Mouse (Mus musculus) mouse trophoblast stem cell (cell line): ENCODE data around the gene Cyp2d11.
"Not testable (repeated sequence)": the region's sequence is repeated elsewhere in the genome, so short reads cannot be mapped to it uniquely, and the experiment has no call there.

Experiments
- in situ Hi-C, 2 experiments: fragments of 300-500 bp; cut with MseI, MboI; formaldehyde crosslinking; loops; 2 replicates in 1 of 2; 3 replicates in 1 of 2; pipeline ENCODE4 v1.15.1; 2025

Gene Cyp2d11

GRCm38 (mm10) chr15:82393922-82394321 is at the start of gene Cyp2d11:
Gene Cyp2d11 (minus strand): TSS chr15:82394022.
- in situ Hi-C loops, result not testable (repeated sequence)

GRCm38 (mm10) chr15:82437975-82438617 is 44.3 kb upstream of the Cyp2d11 start:
- in situ Hi-C loops, result no loop called here

GRCm38 (mm10) chr15:82435606-82436005 is 41.8 kb upstream of the Cyp2d11 start:
- in situ Hi-C loops, result no loop called here

- in situ Hi-C loops, result no loop called here
Observed at GRCm38 (mm10) chr15:82435011-82435410, 41.2 kb upstream of the Cyp2d11 start.

GRCm38 (mm10) chr15:82434541-82434940 is 40.7 kb upstream of the Cyp2d11 start:
- in situ Hi-C loops, result no loop called here

DNA sequence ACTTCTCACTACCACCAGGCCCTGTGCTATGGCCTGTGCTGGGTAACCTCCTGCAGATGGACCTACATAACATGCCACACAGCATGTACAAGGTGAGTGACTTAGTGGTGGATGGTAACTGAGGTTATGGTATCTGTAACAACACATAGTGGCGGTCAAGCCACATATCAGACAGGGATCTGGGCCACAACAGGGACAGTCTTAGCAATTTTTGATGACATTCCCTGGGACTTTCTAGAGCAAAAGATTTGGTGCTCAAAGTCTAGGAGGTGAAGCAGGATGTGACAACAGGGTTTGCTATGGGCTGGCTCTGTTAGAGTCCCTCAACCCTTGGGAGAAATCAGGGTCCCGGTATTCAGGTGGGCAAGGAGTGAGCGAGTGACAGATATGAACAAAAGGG is 39.8 kb upstream of the Cyp2d11 start:
- in situ Hi-C loops, result no loop called here

DNA sequence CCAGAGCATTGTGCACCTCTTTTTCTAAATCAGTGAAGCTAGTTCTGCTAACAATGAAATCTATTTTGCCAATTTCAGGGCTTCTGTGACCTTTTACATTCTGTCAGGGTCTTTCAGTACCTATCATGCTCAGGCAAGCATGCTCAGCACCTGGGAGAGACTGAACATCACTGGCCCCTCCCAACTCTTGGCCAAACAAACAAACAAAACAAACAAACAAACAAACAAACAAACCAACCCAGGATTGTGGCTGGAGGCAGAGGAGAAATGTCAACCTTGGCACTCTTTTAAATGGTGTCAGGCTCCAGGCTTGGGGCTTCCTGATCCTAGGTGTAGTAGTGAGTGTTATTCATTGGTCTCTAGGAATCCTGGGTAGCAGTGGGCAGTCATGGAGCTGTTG is 39.3 kb upstream of the Cyp2d11 start, which contains the start of gene Cyp2d9:
Gene Cyp2d9, plus strand, starts transcription at position 301 of the 400 bp plus-strand sequence.
- in situ Hi-C loops, result no loop called here

DNA sequence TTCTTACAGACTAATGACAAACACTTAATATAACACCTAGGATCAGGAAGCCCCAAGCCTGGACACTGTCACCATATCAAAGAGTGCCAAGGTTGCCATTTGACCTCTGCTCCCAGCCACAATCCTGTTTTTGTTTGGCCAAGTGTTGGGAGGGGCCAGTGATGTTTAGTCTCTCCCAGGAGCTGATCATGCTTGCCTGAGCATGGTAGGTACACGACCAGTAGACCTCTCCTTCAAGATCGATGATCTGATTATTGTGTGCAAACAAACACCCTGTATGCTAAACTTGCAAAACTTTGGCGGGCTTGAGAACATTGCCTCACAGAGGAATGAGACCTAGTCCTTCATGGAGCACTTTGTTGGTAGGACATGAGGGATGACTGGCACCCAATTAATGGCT is 29.6 kb upstream of the Cyp2d11 start:
- in situ Hi-C loops, result no loop called here

GRCm38 (mm10) chr15:82422935-82423334 is 29.1 kb upstream of the Cyp2d11 start:
- in situ Hi-C loops, result no loop called here

DNA sequence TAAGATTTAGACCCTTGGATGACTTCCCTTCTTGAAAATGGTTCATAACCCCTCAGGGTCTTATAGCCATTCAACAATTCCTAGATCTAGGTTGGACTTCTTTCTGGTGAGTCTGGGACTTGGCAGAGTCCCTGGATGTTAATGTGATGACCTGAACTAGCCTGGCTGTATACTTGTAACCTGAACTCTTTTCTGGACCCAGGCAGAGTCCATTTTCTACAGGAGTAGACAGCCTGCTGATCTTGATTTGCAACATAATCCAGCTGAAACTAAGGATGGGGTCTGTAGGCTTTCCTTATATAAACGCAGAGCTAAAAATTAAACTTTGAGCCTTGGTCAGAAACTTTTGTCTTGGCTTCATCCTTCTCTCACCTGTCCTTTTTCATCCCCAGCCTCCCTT is 24.8 kb upstream of the Cyp2d11 start:
- in situ Hi-C loops, result no loop called here

DNA sequence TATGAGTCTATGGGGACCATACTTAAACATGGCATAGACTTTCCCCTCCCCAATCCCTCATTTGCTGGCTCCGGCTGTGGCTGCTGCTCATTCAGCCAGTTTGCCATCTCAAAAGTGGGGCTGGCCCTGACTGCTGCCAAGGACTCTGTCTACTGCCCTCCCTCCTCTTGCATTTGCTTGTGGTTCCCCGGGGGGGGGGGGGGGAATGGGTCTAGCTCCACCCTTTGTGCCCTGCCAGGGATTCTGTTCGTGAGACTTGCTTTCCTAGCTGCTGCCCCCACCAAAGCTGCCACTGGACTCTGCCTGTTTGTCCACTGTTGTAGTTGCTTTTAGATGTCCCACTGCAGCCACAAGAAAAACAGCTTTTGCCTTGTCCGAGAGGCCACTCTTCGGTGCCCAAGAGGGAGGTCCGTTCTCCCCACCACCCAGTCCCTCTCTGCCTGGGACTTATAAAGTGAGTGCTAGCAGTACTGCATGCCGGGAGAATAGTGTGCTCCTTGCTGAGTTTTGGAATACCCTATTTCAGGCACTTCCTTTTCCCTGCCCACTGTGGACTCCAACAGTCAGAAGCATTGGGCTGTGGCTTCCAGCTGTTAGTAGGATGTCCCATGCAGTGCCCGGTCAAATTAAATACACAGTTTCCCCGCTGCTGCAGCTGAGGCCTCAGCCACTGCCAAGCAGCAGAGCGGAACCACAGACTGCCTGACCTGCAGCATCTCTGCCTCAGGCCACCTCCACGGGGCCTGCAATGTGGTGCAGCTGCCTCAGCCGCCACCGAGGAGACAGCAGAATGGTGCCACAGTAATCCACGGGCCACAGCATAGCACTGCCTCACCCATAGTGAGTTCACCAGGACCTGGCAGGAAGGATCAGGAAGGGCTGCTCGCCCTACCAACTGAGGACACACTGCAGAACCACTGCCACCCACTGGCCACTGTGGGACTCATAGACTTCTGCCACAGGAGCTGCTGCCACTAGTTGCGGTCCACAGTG is 23.3 kb upstream of the Cyp2d11 start:
- in situ Hi-C loops, result no loop called here

DNA sequence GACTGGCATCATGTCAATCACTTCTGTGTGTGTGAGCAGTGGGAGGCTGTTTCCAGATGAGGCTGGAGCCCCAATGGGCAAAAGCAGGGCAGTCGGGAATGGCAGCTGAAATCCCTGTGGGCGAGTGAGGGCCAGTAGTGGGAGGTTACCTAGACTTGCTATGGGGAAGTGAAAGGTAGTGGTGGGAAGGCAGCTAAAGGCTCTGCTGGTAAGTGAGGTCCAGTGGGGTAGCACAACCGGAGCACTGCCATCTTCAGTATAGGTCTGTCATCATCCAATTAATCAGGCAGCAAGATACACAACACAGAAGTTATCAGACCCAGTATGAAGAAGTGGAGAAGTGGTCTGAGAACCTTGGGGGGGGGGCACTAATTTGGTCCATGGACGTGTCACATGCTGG is 13.7 kb upstream of the Cyp2d11 start:
- in situ Hi-C loops, result no loop called here

DNA sequence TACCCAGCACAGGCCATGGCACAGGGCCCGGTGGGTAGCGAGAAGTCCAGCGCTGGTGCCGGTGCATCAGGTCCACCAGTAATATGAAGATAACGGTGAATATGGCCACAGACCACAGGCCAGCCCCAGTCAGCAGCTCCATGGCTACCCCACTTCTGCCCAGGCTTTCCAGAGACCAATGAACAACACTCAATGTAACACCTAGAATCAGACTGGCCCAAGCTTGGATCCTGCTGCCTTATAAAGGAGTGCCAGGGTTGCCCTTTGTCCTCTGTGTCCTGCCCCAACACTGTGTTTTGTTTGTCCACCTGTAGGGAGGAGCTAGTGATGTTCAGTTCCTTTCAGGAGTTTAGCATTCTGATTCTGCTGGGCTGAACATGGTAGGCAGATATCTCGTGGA is 13.2 kb upstream of the Cyp2d11 start, which contains the start of gene Cyp2d10:
Gene Cyp2d10, minus strand, starts transcription at position 215 of the 400 bp plus-strand sequence.
- in situ Hi-C loops, result no loop called here

DNA sequence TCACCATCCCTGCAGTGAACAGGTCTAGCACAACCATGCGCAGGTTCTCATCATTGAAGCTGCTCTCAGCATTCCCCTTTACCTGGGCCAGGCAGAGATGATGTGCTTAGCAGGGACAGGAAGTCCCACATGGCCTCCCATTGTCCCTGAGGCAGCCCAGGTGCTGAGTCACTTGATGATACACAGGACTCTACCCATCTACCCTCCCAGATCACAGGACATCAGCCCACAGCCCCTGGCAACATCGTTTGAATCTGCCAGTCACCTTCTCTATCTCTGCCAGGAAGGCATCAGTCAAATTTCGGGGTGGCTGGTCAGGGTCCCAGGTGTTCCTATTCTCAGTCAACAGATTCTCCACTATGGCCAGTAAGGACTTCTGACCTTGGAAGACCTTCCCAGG is 10.3 kb upstream of the Cyp2d11 start:
- in situ Hi-C loops, result no loop called here

DNA sequence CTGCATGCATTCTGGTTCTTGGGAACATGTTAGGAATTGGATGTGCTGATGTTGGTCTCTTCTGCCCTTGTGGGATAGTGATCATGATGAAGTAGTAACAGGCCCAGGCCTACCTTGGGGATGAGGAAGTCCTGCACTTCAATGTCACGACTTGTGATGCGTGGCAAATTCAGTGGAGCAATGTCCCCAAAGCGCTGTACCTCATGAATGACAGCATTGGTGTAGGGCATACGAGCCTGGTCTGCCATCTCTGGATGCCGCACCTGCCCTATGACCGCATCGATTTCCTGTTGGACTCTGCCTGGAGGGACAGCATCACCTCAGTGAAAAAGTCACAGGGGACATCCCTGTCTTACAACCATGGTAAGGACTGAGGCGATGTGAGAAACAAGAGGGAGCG is 9.8 kb upstream of the Cyp2d11 start:
- in situ Hi-C loops, result no loop called here

DNA sequence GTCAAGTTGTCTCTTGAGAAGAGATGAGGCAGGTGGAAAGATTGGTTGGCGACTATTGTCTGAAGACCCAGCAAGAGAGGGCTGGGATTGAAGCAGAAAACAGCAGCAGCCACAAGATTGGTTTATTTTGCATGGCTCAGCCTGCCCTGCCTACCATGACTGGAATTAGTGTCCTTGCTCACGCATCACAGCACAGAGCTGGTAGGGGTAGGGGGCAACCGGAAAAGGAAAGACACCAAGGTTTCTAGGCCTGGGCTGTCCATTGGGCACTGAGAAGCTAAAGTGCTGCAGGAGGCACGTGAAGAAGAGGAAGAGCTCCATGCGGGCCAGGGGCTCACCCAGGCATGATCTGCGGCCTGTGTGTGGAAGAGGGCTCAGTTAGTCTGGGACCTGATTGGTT is 8.9 kb upstream of the Cyp2d11 start:
- in situ Hi-C loops, result no loop called here

DNA sequence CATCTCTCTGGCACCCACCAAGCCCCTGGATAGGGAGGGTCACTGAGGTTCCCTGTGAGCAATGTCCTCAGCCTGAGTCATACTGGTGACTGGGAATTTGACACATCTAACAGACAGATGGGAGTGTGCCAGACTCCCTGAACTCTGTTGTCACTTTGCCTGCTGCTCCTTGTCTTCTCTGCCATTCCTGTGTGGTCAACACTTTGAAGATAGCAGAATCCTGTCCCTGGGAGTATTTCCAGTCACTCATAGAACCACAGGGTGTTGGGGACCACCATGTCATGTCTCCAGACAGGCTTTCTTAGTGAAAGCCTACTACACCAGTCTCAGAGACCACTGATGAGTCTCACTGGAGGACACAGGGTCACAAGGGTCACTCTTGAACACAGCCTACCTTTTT is 8.3 kb upstream of the Cyp2d11 start:
- in situ Hi-C loops, result no loop called here

- in situ Hi-C loops, result no loop called here
Observed at GRCm38 (mm10) chr15:82401516-82401915, 7.7 kb upstream of the Cyp2d11 start.

DNA sequence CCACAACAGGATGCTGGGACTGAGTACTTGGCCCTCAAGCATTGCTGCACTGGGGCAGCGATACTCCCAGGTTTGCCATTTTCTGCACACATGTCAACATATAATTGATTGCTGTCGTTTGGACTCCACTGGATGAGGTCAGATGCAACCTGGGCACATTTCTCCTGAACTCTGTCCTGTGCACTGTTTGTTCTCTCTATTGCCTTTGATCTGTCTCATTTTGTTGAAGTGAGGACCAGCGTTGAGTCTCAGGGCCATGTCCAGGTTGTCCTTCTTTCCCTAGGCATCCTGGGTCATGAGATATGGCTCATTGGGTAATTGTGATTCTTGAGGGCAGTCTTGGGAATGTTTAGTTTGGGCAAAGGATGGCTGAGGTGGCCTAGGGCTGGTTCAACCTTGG is 2.1 kb upstream of the Cyp2d11 start:
- in situ Hi-C loops, result loop anchor here (5.0 kb wide), 1 partner anchor 51 kb away; no protein-coding TSS in a partner anchor

DNA sequence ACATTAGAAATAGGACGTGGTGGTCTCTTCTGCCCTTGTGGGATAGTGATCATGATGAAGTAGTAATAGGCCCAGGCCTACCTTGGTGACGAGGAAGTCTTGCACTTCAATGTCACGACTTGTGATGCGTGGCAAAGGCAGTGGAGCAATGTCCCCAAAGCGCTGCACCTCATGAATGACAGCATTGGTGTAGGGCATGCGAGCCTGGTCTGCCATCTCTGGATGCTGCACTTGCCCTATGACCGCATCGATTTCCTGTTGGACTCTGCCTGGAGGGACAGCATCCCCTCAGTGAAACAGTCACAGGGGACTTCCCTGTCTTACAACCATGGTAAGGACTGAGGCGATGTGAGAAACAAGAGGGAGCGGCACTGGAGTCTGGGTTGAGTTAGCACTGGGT is 3.9 kb downstream of the Cyp2d11 start:
- in situ Hi-C loops, result not testable (repeated sequence)

- in situ Hi-C loops, result no loop called here
Observed at GRCm38 (mm10) chr15:82385729-82386128, 8.1 kb downstream of the Cyp2d11 start.

- in situ Hi-C loops, result no loop called here
Observed at GRCm38 (mm10) chr15:82382441-82382840, 11.4 kb downstream of the Cyp2d11 start.

GRCm38 (mm10) chr15:82380714-82381062 is 13.1 kb downstream of the Cyp2d11 start:
- in situ Hi-C loops, result no loop called here
